Mouse (Mus musculus) intestine, postnatal 0 days (tissue): ENCODE results near the gene Dhx37. TPM values are rescaled to one million over a fixed set of nuclear protein-coding genes. Genes with fewer than 3 reads are reported as not detected.
"Not testable (repeated sequence)": the region's sequence is repeated elsewhere in the genome, so short reads cannot be mapped to it uniquely, and the experiment has no call there.

Source experiments
- ATAC-seq: fragments of 200-750 bp; cut with Nextera tagmentation; 2 replicates; pipeline ENCODE4 v1.8.0; 2017; ENCODE audit warnings: mild to moderate bottlenecking, moderate TSS enrichment, moderate library complexity
- H3K27ac ChIP-seq: fragments of 300-500 bp; sonication (generic); 2 replicates; pipeline ENCODE4 v1.5.1; 2014; ENCODE audit warnings: mild to moderate bottlenecking, low read depth, low read length, moderate library complexity
- H3K27me3 ChIP-seq: fragments of 300-500 bp; sonication (generic); replicated peaks from 2 replicates; pipeline ENCODE4 v1.6.1; 2014; ENCODE audit warnings: low read length, mixed read lengths; ENCODE audit not compliant: control insufficient read depth, insufficient read depth
- H3K36me3 ChIP-seq: fragments of 300-500 bp; sonication (generic); 2 replicates; pipeline ENCODE4 v1.6.1; 2014; ENCODE audit warnings: mild to moderate bottlenecking, moderate library complexity; ENCODE audit not compliant: control insufficient read depth, insufficient read depth
- H3K4me1 ChIP-seq: fragments of 300-500 bp; sonication (generic); replicated peaks from 2 replicates; pipeline ENCODE4 v1.6.1; 2014; ENCODE audit warnings: antibody characterized with exemption, low read length, mixed read lengths; ENCODE audit not compliant: control insufficient read depth, insufficient read depth
- H3K4me2 ChIP-seq: fragments of 300-500 bp; sonication (generic); replicated peaks from 2 replicates; pipeline ENCODE4 v1.6.1; 2014; ENCODE audit warnings: low read depth, mild to moderate bottlenecking, moderate library complexity
- H3K4me3 ChIP-seq: fragments of 300-500 bp; sonication (generic); 2 replicates; pipeline ENCODE4 v1.5.1; 2014; ENCODE audit warnings: low read depth, low read length
- H3K9ac ChIP-seq: fragments of 300-500 bp; sonication (generic); 2 replicates; pipeline ENCODE4 v1.6.1; 2014; ENCODE audit warnings: mild to moderate bottlenecking, low read depth, low read length
- H3K9me3 ChIP-seq: fragments of 300-500 bp; sonication (generic); 2 replicates; pipeline ENCODE4 v1.6.1; 2016; ENCODE audit warnings: mixed run types; ENCODE audit not compliant: control insufficient read depth
- CTCF ChIP-seq: sonication (generic); IDR thresholded peaks from 2 replicates; pipeline ENCODE4 v1.5.1; 2016; ENCODE audit warnings: low read depth, mild to moderate bottlenecking, control low read depth, antibody characterized with exemption, moderate library complexity
- WGBS: fragments of 180-500 bp; shearing (Covaris S2); extraction: QIAGEN DNeasy Blood & Tissue Kit; methylation state at CpG from one replicate; pipeline ENCODE4 v1.1.7; 2014; 5-methylcytosine and 5-hydroxymethylcytosine counted together
- polyA plus RNA-seq: library from polyadenylated mRNA; unstranded; fragments of >200 nt; fragmentation: Nextera tagmentation; extraction: Ambion mirVana; gene quantifications from 2 replicates; pipeline ENCODE4 v1.2.1, GENCODE M21; 2015

Gene Dhx37
- polyA plus RNA-seq, 1 experiment from 2014 or later: 2.5 TPM

GRCm38 (mm10) chr5:125390906-125391477, 42.9 kb downstream of the Dhx37 start:
- no peaks in the 10 kb centered on the region for H3K27me3 ChIP-seq
- H3K9me3 ChIP-seq: no peaks in the 10 kb centered on the region
- H3K4me3 ChIP-seq: no peak overlapping the region
- 87% methylated on average over 3 of the region's 3 CpGs for WGBS
- ATAC-seq: no peak
- no peak overlapping the region for H3K9ac ChIP-seq
- H3K4me1 ChIP-seq: 0 out of 2 replicates have a peak, but pooled peaks cover 16% of the 10 kb centered on the region
- peaks cover 8% of the 10 kb centered on the region for H3K36me3 ChIP-seq
- peak overlapping the region; percentile 99 for H3K27ac ChIP-seq
- TF ChIP-seq CTCF: no peak
- H3K4me2 ChIP-seq: no peak overlapping the region; the same call in 1 of the 2 replicates

- Histone ChIP-seq H3K4me1 (0 out of 2 replicates have a peak, but pooled peaks cover 13% of the 10 kb centered on the region), H3K9ac (peak within 1 kb of the TSS; percentile 100), H3K4me2 (peak within 1 kb of the TSS; percentile 90), H3K27me3 (no peaks in the 10 kb centered on the region), H3K4me3 (peak within 1 kb of the TSS; percentile 100), H3K27ac (peak within 1 kb of the TSS; percentile 99), H3K9me3 (no peaks in the 10 kb centered on the region), H3K36me3 (peaks cover 20% of the 10 kb centered on the region)
- WGBS: under 1% methylated on average over 69 of the region's 69 CpGs
- ATAC-seq: peak; percentile 48
- TF ChIP-seq CTCF: peak; percentile 14; the same call in 1 of the 2 replicates
These were observed 44.1 kb downstream of the Dhx37 start, which contains the start of gene Ubc for GRCm38 (mm10) chr5:125389579-125390441. TSS of gene Ubc (minus strand) at chr5:125390202.

- peak within 1 kb of the TSS; percentile 100 for H3K9ac ChIP-seq
- ATAC-seq: peak; percentile 10
- under 1% methylated on average over 41 of the region's 41 CpGs for WGBS
- 0 out of 2 replicates have a peak, but pooled peaks cover 9% of the 10 kb centered on the region for H3K4me1 ChIP-seq
- H3K27ac ChIP-seq: peak within 1 kb of the TSS; percentile 99
- H3K27me3 ChIP-seq: no peaks in the 10 kb centered on the region
- H3K9me3 ChIP-seq: no peaks in the 10 kb centered on the region
- H3K4me3 ChIP-seq: peak within 1 kb of the TSS; percentile 100
- no peak for TF ChIP-seq CTCF
- peaks cover 25% of the 10 kb centered on the region for H3K36me3 ChIP-seq
- peak within 1 kb of the TSS; percentile 90 for H3K4me2 ChIP-seq
These were observed 44.8 kb downstream of the Dhx37 start, which contains the start of gene Gm10382 for GRCm38 (mm10) chr5:125389131-125389578. TSS of gene Gm10382 (plus strand) at chr5:125389322.

- no peak for TF ChIP-seq CTCF
- Histone ChIP-seq H3K9me3 (no peaks in the 10 kb centered on the region), H3K27me3 (no peaks in the 10 kb centered on the region), H3K4me2 (peak overlapping the region; percentile 90), H3K36me3 (peaks cover 25% of the 10 kb centered on the region), H3K9ac (peak overlapping the region; percentile 100), H3K4me1 (0 out of 2 replicates have a peak, but pooled peaks cover 5% of the 10 kb centered on the region), H3K4me3 (peak overlapping the region; percentile 100), H3K27ac (peak overlapping the region; percentile 99)
- WGBS: 16% methylated on average over 13 of the region's 13 CpGs
- ATAC-seq: no peak
These were observed 45.4 kb downstream of the Dhx37 start for GRCm38 (mm10) chr5:125388358-125389092.

- 90% methylated on average over 5 of the region's 6 CpGs for WGBS
- peaks cover 25% of the 10 kb centered on the region for H3K36me3 ChIP-seq
- H3K27ac ChIP-seq, H3K9me3 ChIP-seq, H3K9ac ChIP-seq, H3K4me1 ChIP-seq, H3K4me3 ChIP-seq, ATAC-seq, H3K27me3 ChIP-seq: not testable (repeated sequence)
- 0 out of 2 replicates have a peak overlapping the region, but pooled peaks have one; percentile 30 for H3K4me2 ChIP-seq
These were observed 46.6 kb downstream of the Dhx37 start for GRCm38 (mm10) chr5:125387295-125387694.
